Mouse (Mus musculus): ENCODE measurements around the gene Mrpl18. TPM values are rescaled to one million over a fixed set of nuclear protein-coding genes. Genes with fewer than 3 reads are reported as not detected.
"Not testable (repeated sequence)": the region's sequence is repeated elsewhere in the genome, so short reads cannot be mapped to it uniquely, and the experiment has no call there.

Gene Mrpl18
- total RNA-seq, 2 experiments from 2014 or later: 86.7 to 89.9 TPM

DNA sequence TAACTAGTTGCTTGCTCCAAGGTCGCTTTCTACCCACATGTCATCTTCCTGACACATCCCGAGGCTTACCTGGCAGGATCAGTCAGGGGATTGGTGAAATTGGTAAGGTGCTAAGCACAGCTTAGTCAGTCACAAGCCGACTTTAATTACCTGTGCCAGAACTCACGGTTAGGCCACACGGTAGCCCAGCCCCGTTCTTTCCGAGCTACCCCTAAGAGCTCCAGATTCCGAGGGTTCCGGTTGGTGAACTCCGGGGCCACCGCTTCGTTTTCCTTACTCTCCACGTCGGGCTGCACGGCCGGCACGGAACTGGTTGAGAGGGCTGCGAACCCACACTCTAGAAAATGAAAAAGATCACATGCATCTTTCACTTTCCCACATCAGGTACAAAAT is 661 bp downstream of the Mrpl18 start, which contains the start of gene Tcp1:
TSS of gene Tcp1 (plus strand) at position 214 of the 393 bp plus-strand sequence.
- peak in 1 of 2 experiments; percentile 14 for DNase-seq (ENCODE audit: low spot score in 2 of 2)

DNA sequence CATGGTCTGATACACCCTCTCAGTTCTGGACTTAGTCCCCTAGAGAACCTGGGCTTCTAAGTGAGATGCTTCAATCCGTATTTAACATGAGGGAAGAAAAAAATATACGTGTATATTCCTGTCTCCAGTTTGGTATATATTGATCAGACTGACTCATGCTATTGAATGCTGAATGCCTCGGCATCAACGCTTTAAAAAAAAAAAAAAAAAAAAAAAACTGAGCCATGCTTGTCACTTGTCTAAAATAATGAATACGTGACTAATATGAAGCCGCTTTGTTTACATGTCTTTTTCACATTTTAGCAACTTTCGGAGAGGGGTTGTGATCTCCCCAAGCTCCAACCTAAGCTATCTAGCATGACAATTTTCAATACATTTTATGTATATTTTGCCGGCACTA is 5.8 kb downstream of the Mrpl18 start:
- no peak for DNase-seq (ENCODE audit: low spot score in 2 of 2)

DNA sequence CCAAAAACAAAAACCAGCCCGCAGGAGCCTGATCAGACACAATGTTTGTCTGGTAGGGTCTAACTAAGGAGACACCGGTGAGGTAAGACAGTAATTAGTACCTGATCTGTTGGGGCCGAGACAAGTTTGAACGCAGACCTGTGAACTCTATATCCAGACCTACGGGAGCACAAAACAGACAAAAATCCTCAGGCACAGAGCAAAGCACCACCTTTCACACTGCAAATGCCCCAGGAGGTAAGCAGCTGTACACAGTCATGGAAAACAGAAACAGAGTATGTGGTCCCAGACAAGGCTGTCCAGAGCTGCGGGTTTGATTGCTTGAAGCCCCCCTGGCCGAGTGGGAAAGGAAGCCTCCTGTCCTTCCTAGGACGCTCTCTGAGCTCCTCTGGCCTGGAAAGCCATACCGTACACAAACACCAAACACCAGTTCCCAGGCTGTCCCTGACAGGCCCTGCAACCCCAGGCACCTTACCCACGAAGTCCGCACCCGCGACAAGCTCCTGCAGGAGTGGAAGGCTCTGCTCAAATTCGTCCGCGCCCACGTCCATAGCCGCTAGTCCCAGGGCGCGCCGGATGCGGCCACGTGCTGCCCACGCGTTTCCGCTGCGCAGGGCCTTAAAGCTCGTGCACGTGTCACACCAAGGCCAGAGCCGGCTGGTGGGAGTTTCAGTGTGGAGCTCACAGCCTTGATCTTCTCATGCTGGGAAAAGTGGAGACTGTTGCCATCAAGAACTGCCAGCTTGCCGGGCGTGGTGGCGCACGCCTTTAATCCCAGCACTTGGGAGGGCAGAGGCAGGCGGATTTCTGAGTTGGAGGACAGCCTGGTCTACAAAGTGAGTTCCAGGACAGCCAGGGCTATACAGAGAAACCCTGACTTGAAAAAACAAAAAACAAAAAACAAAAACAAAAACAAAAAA is 6.5 kb downstream of the Mrpl18 start, which contains the start of gene Pnldc1:
TSS of gene Pnldc1 (minus strand) at position 870 of the 920 bp plus-strand sequence.
- DNase-seq (ENCODE audit: low spot score in 2 of 2): no peak

DNA sequence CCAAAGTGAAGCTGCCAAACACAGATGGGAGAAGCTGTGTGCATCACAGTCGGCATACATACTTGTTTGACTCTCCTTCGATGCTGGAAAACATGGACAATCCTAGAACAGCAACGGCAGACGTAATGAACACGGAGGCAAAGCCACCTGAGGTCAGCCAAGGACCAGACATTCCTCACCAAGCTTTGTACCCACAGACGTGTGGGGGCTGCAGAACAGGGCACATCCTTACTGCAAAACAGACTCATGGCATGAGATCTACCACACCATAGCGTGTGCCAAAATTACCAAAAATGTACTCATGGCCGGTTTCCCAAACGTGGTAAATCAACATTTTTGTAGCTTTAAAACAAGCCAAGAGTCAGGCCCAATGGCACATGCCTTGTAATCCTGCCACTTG is 9.7 kb downstream of the Mrpl18 start:
- no peak for DNase-seq (ENCODE audit: low spot score in 2 of 2)

DNA sequence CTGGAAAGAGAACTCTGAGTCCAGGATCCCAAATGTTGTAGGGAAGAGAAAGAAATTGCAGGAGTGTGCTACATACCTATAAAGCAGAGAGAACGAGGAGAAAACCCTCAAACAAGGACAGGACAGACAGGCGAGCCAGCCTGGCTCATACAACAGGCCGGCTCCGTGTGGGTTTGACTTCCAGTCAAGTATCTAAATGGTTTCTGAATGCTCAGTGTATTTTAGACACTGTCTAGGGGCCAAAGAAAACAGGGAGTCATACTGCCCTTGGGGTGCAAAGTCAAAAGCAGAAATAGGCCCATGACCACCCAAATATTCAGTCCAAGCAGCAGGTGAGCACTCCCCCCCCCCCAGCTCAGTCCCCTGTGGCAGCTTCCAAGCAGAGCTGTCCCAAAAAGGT is 10.3 kb downstream of the Mrpl18 start:
- DNase-seq (ENCODE audit: low spot score in 2 of 2): no peak

DNA sequence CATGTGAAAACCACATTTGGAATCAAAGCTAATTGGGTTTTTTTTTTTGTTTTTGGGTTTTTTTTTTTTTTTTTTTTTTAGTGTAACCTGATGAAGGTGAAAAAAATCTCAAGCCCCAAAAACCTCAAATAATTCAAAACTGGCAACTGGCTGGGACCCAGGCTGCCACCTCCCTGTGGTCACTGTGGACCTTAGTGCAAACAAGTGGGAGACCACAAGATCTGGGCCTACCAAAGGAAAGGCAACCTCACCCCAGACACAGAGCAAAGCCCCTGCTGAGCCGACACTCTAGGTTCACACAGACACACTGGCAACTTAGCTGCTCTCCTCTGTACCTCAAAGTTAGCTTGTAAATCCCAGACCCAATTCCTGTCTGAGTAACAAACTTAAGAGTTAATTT is 11.8 kb downstream of the Mrpl18 start:
- no peak for DNase-seq (ENCODE audit: low spot score in 2 of 2)

DNA sequence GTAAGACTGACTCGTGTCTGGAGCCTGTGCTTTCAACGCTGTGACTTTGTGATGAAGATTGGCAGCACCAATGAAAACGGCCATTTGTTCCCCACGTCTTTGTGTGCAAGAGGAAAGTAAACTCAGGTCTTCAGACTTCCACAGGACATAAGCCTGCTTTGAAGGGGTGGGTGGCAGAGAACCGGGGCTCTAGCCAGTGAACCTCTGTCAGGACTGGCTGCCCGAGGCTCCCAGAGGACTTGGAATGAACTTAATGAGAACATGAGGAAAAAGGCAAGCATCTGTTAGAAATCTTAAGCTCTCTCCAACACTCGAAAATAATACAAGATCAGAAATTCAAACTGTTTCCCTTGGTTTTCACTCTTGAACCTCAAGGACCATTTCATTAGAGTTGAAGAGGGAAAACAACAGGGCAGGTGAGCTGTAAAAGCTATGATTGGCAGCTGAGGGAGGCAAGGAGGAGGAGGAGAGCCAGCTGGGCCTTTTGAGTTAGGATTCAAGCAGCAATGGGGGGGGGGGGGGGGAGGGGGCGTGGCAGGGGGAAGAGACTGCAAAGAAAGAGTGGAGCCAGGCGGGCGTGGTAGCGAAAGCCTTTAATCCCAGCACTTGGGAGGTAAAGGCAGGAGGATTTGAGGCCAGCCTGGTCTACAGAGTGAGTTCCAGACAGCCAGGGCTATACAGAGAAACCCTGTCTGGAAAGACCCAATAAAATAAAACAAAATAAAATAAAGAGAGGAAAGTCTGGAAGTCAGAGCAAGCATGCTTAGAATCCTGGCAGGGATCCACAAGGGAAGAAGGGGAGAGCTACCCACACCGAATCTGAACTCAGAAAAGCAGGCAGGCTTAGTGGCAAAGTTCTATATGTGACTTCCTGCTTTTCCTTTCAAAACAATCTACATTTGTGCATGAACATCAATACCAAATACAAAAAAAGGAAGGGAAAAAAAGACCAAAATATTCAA is 12.5 kb downstream of the Mrpl18 start:
- no peak for DNase-seq (ENCODE audit: low spot score in 2 of 2)

DNA sequence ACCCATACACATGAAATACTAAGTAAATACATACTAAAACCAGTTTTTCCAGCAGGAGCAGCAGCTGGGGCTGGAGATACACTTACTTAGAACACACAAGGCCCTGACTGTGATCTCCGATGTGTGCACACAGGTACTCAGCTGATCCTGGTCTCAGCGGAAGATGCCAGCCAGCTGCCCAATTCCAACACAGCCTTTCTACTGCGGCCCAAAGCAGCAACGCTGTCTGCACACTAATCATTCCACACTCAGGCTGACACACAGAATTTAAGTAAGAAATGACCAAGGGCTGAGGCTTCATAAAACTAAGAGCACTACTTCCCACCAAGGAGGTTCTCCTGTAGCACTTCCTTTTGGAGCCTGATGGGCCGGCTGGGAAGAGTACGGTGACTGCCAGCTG is 13.9 kb downstream of the Mrpl18 start:
- DNase-seq (ENCODE audit: low spot score in 2 of 2): no peak

DNA sequence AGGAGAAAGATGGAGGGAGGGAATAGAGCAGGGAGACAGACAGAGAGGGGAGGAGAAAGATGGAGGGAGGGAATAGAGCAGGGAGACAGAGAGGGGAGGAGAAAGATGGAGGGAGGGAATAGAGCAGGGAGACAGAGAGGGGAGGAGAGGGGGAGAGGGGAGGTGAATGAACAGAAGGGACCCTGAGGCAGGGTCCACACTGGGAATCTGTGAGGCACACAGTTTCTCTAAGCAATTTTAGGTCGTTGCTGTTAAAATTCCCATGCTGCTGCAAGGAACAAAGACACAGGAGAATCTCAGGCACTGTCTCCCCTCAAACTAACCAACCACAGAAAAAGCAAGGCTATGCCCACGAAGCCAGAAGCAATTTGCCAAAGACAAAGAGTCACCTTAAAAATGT is 17.5 kb downstream of the Mrpl18 start:
- DNase-seq (ENCODE audit: low spot score in 2 of 2): not testable (repeated sequence)

DNA sequence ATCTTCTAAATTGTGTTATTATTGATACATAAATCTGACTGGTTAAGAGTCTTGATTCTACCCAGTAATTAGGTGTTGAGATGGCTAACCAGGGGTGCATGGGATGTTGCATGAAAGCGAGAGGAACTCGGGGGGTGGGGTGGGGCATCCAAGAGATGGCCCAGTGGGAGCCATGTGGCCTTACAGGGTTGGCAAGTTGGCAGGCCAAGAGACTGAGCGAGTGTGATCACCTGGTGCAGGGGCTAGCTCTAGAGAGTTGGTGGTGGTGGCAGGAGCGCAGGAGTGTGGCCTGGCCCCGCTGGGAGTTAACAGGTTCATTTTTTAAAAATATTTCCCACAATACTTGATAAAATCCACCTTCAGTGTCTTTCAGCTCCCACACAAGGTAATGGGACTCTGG is 18.5 kb downstream of the Mrpl18 start:
- DNase-seq (ENCODE audit: low spot score in 2 of 2): no peak

DNA sequence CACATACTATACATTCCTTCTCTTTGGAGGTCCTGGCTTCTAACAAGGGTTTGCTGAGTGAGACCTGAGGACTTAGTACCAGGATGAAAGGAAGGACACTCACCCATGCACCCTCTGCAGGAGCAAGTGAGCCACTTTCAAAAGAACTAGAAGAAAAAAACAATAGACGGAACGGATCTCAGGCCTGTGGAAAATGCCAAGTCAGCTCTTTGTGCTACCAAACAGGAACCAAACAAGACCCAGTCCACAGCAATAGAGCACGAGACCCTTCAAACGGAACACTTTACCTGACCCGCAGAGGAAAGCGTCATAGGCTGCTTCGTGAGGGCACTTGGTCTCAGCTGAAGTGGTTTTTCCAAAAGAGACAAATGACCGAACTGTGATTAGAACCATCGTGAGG is 24.1 kb downstream of the Mrpl18 start:
- DNase-seq (ENCODE audit: low spot score in 2 of 2): no peak

DNA sequence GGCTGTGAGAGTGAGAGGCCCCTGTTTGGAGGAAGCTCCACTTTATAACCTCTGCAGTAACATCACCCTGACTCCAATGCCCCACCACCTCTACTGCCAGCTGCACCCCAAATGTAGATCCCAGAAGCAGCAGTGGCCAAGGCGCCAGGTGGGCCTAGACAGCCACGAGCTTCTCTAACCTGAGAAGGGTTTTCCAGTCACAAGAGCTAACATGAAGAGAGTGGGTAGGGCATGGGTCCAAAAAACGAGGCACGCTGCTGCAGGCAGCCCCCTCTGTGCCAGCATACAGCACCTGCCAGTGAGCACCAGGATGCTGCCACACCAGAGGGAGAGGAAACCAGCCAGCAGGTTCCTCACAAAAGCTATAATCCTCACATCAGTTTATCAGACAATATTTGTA is 25.1 kb downstream of the Mrpl18 start:
- DNase-seq (ENCODE audit: low spot score in 2 of 2): no peak

DNA sequence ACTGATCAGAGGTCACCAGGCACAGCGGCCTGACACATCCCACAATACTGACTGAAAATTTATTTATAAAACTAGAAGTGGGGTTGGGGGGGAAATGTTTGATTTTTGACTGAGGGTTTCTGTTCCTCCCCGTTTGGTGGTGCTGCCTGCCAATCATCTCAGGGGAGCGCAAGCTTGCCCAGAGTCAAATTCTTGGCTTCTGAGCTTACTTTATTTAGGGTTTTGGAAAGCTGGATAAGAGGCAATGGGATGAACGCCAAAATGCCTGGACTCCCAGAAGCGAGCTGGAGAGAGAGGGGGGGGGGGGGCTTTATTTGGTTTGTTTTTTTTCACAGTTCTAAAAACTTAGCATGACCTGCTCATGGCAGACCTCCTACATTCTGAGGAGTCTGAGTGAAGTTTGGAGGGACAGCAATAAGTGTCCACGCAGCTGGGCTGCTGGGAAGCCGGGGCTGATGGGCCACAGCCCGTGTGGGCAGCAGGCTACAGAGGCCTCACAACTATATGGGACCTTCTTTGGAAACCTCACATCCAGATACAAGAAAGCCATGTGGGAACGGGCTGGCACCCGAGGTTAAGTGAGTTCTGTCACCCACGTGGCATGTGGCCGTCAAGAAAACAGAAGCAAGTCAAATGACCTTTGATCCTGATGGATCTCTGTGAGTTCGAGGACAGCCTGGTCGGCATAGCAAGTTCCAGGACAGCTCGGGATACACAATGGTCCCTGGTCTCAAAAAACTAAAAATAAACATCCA is 28.9 kb downstream of the Mrpl18 start:
- DNase-seq (ENCODE audit: low spot score in 2 of 2): no peak

DNA sequence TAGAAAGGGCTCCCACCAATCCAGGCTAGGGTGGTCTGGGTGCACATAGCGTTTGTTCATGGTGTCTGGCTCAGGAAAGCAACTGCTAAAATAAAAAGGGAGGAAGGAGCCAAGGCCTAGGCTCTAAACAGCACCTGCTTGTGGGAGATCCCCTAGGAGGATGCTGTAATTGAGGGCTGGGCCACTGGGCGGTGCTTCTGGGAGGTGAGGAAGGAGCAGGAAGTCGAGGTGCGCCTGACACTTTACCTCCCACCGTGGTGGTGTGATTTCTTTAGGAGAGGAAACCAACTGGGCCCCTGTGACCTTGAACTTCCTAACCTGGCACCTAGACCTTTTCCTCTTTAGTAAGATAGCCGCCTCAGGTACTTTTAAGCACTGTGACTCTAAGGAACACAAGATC is 29.5 kb downstream of the Mrpl18 start:
- DNase-seq (ENCODE audit: low spot score in 2 of 2): no peak

DNA sequence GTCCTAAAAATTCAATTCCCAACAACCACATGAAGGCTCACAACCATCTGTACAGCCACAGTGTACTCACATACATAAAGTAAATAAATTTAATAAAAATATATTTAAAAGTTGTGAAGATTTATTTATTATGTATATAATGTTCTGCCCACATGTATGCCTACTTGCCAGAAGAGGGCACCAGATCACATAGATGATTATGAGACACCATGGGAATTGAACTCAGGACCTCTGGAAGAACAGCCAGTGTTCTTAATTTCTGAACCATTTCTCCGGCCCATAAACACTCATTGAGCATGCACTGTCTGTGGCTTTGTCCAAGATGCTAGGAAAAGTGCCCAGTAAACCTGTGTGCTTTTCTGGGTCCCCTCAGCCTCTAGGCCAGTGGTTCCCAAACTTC is 34.9 kb downstream of the Mrpl18 start:
- DNase-seq (ENCODE audit: low spot score in 2 of 2): no peak

DNA sequence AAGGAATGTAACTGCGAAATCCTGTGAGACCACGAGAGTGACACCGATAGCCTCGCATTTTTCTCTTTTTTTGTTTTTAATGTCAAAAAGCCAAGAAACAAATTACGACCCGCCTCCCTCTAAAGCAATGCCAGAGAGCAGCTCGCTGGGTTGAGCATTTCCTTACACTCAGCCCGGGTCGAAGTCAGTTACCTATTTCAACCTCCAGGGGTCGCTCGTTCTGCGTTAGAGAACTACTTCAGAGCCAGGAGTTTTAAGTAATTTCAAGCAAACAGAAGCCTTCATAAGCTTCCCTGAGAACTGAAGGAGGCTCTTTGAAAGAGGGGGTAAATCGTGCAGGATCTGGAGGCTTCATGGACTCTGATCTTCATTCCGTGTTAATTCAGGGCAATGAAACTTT is 36.0 kb downstream of the Mrpl18 start:
- peak; percentile 30 to 50 for DNase-seq (ENCODE audit: low spot score in 2 of 2)

DNA sequence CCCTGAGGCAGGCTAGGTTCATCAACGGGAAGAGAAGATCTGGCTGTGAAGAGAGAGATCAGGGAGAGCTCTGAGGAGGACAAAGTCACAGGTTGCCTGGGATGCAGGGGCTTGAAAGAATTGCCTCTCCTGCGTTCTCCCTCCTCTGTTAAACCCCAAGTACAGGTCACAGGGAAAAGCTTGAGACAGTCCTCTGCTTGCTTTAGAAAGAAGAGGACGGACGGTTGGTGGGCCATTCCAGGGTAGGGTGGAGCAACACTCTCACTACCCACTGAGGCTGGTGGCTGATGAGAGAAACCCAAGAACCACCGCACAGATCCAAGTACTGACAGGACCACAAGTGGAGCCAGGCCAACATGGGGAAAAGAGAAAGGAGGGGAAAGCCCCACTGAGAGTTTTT is 40.4 kb downstream of the Mrpl18 start, which contains the start of gene Mrgprh:
TSS of gene Mrgprh (plus strand) at position 301 of the 400 bp plus-strand sequence.
- no peak for DNase-seq (ENCODE audit: low spot score in 2 of 2)

DNA sequence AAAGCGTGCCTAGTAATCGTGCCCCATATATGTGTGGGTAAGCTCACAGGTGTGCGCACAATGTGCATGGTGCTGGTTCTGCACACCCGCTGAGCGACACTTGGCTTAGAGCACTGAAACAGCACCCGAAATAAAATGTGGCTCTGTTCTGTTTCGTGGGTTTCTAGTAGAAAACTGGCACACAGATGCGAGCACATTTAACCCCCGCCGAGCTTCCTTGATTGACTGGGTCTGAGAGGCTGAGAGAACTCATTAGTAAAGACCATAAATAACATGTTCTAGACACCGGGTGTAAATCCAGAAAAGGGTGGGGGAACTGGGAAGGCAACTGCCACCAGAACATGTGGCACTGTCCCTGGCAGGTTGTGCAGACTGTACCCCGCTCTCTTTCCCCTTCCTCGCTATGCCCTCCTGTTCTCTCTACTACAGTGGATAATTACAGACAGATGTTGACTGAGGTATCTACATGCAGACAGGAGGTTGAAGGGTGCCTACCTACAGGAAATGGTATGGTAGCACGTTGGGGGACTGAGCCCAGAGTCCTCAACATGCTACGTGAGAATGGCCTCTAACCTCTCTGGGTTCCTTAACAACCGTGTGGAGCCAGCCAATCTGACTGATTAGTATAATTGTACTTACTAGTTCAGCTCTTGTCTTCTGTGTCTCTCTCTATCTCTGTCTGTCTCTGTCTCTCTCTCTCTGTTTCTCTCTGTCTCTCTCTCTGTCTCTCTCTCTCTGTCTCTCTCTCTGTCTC is 43.7 kb downstream of the Mrpl18 start:
- DNase-seq (ENCODE audit: low spot score in 2 of 2): no peak

DNA sequence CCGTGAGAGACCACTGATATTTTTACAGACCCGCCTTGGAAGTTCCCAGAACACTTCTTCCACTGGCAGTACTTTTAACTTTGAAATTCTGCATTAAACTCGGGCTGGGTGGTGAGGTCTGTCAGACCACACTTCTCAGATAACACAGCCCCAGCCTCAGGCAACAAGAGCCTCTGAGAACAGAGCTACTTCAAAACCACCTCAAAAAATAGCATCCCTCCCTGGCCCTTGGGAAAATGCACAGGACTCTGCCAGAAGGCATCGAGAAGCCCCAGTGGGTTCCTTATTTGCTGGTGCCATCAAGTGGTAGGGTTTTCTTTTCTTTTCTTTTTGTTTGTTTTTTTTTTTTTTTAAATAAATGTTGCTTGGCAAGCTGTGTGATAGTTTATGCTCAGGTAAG is 47.5 kb downstream of the Mrpl18 start:
- no peak for DNase-seq (ENCODE audit: low spot score in 2 of 2)

DNA sequence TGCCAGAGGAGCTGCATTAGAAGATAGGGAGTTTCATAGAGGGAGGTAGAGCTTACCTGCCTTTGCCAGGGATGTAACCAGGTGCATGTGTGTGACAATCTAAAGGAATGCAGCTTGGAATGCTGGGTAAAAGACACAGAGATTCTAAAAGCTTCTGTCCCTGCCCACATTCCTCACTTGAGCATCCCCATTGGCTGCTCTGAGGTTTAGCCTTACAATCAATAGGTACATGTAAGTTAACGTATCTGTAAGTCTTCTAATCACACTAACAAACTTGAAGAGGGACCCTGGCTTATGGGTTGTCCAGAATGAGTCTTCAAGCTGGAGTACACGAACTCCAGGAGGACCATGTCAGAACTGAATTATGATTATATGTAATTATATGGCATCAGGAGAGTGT is 48.1 kb downstream of the Mrpl18 start, which contains the start of gene Mas1:
TSS of gene Mas1 (minus strand) at position 101 of the 400 bp plus-strand sequence.
- DNase-seq (ENCODE audit: low spot score in 2 of 2): no peak

Data from adrenal gland, postnatal 4 days (tissue).